Mouse (Mus musculus) C2C12 (cell line): ENCODE data around the gene Csmd2. TPM values are rescaled to one million over a fixed set of nuclear protein-coding genes. Genes with fewer than 3 reads are reported as not detected.

Experiments
- H3K27me3 ChIP-seq: one replicate; pipeline ENCODE4 v1.6.1; 2011; ENCODE audit not compliant: control insufficient read depth, insufficient read depth, insufficient read length
- H3K36me3 ChIP-seq: one replicate; pipeline ENCODE4 v1.6.1; 2011; ENCODE audit not compliant: control insufficient read depth, insufficient read depth
- H3K4me3 ChIP-seq: one replicate; pipeline ENCODE4 v1.5.1; 2011; ENCODE audit warnings: mild to moderate bottlenecking, control low read depth; ENCODE audit not compliant: poor library complexity, insufficient read depth, severe bottlenecking
- H3K79me2 ChIP-seq: one replicate; pipeline ENCODE4 v1.6.1; 2011; ENCODE audit not compliant: control insufficient read depth, insufficient read depth
- H3K79me3 ChIP-seq: one replicate; pipeline ENCODE4 v1.6.1; 2011; ENCODE audit warnings: low read depth, control low read depth
- H3ac ChIP-seq: one replicate; pipeline ENCODE3; 2011; ENCODE audit warnings: low read depth; ENCODE audit not compliant: control insufficient read depth, insufficient read length
- CEBPB ChIP-seq: IDR thresholded peaks from one replicate; pipeline ENCODE4 v1.6.1; 2011; ENCODE audit warnings: low read depth, mild to moderate bottlenecking, control low read depth, moderate library complexity
- CTCF ChIP-seq: IDR thresholded peaks from one replicate; pipeline ENCODE4 v1.5.1; 2011; ENCODE audit not compliant: control insufficient read depth, insufficient read depth, insufficient read length
- FOSL1 ChIP-seq: IDR thresholded peaks from one replicate; pipeline ENCODE4 v1.8.0; 2011; ENCODE audit warnings: mild to moderate bottlenecking, low read length; ENCODE audit not compliant: poor library complexity, insufficient read depth, severe bottlenecking
- MAX ChIP-seq: IDR thresholded peaks from one replicate; pipeline ENCODE4 v1.6.1; 2011; ENCODE audit warnings: mild to moderate bottlenecking, control low read depth
- MYOD1 ChIP-seq: IDR thresholded peaks from one replicate; pipeline ENCODE4 v1.6.1; 2011; ENCODE audit warnings: low read depth; ENCODE audit not compliant: control insufficient read depth, insufficient read length
- MYOG ChIP-seq: IDR thresholded peaks from one replicate; pipeline ENCODE4 v1.6.1; 2011; ENCODE audit not compliant: control insufficient read depth, insufficient read length; ENCODE audit errors: extremely low read depth
- USF1 ChIP-seq: IDR thresholded peaks from one replicate; pipeline ENCODE4 v1.6.1; 2011; ENCODE audit warnings: low read depth, mild to moderate bottlenecking, control low read depth, moderate library complexity
- polyA plus RNA-seq: library from polyadenylated mRNA; unstranded; fragments of >200 nt; fragmentation: generic; extraction: Trizol; gene quantifications from one replicate; pipeline ENCODE4 v1.2.1, GENCODE M21; 2012; ENCODE audit warnings: missing spikeins

The Csmd2 gene
- polyA plus RNA-seq, 1 experiment = not detected

- Histone ChIP-seq H3K36me3 (no peaks in the 10 kb centered on the region), H3K79me3 (no peaks in the 10 kb centered on the region), H3K4me3 (no peak overlapping the region), H3K79me2 (no peaks in the 10 kb centered on the region), H3ac (no peak overlapping the region), H3K27me3 (no peaks in the 10 kb centered on the region)
- TF ChIP-seq CTCF (no peak), FOSL1 (no peak), MYOD1 (no peak), MAX (no peak), MYOG (no peak), CEBPB (no peak), USF1 (no peak)
Observed at GRCm38 (mm10) chr4:128099515-128099914, 111.9 kb downstream of the Csmd2 start.

GRCm38 (mm10) chr4:128100541-128100940 is 112.9 kb downstream of the Csmd2 start:
- Histone ChIP-seq H3K4me3 (no peak overlapping the region), H3K36me3 (no peaks in the 10 kb centered on the region)
- TF ChIP-seq FOSL1 (no peak), MYOD1 (no peak), MYOG (no peak), CTCF (no peak), MAX (no peak), USF1 (no peak), CEBPB (no peak)

GRCm38 (mm10) chr4:128116331-128116730 is 128.7 kb downstream of the Csmd2 start:
- no peaks in the 10 kb centered on the region for H3K79me2 ChIP-seq
- no peak overlapping the region for H3K4me3 ChIP-seq
- no peaks in the 10 kb centered on the region for H3K27me3 ChIP-seq
- no peaks in the 10 kb centered on the region for H3K79me3 ChIP-seq
- no peaks in the 10 kb centered on the region for H3K36me3 ChIP-seq
- no peak for TF ChIP-seq CEBPB
- no peak for TF ChIP-seq USF1
- TF ChIP-seq MYOD1 = no peak
- no peak for TF ChIP-seq MAX
- TF ChIP-seq CTCF = no peak
- TF ChIP-seq MYOG = no peak
- TF ChIP-seq FOSL1 = no peak
- H3ac ChIP-seq = no peak overlapping the region

More at GRCm38 (mm10) chr4:128100541-128100940, 112.9 kb downstream of the Csmd2 start:
- no peaks in the 10 kb centered on the region for H3K27me3 ChIP-seq
- H3K79me2 ChIP-seq = no peaks in the 10 kb centered on the region
- no peaks in the 10 kb centered on the region for H3K79me3 ChIP-seq
- no peak overlapping the region for H3ac ChIP-seq

- TF ChIP-seq CTCF = no peak
- H3K79me2 ChIP-seq = no peaks in the 10 kb centered on the region
- H3K79me3 ChIP-seq = no peaks in the 10 kb centered on the region
- no peak overlapping the region for H3ac ChIP-seq
- no peaks in the 10 kb centered on the region for H3K36me3 ChIP-seq
- H3K4me3 ChIP-seq = no peak overlapping the region
- H3K27me3 ChIP-seq = no peaks in the 10 kb centered on the region
Observed at GRCm38 (mm10) chr4:128123281-128123680, 135.6 kb downstream of the Csmd2 start.

GRCm38 (mm10) chr4:128124738-128125137 is 137.1 kb downstream of the Csmd2 start:
- no peaks in the 10 kb centered on the region for H3K79me3 ChIP-seq
- H3K27me3 ChIP-seq = no peaks in the 10 kb centered on the region
- no peaks in the 10 kb centered on the region for H3K79me2 ChIP-seq
- H3K36me3 ChIP-seq = no peaks in the 10 kb centered on the region
- H3K4me3 ChIP-seq = no peak overlapping the region
- H3ac ChIP-seq = no peak overlapping the region
- no peak for TF ChIP-seq MYOG

GRCm38 (mm10) chr4:128128546-128128945 is 140.9 kb downstream of the Csmd2 start:
- no peak overlapping the region for H3ac ChIP-seq
- no peak for TF ChIP-seq CEBPB
- TF ChIP-seq MAX = no peak
- no peak for TF ChIP-seq MYOG
- TF ChIP-seq MYOD1 = no peak
- no peak for TF ChIP-seq USF1
- no peak for TF ChIP-seq CTCF
- TF ChIP-seq FOSL1 = no peak
- no peak overlapping the region for H3K4me3 ChIP-seq
- no peaks in the 10 kb centered on the region for H3K27me3 ChIP-seq
- H3K79me3 ChIP-seq = no peaks in the 10 kb centered on the region
- H3K79me2 ChIP-seq = no peaks in the 10 kb centered on the region
- no peaks in the 10 kb centered on the region for H3K36me3 ChIP-seq
